Mouse (Mus musculus) embryonic facial prominence, embryonic 14.5 days (tissue): ENCODE data around the gene Myocos. TPM values are rescaled to one million over a fixed set of nuclear protein-coding genes. Genes with fewer than 3 reads are reported as not detected.

Experiments
- ATAC-seq: fragments of 200-750 bp; cut with Nextera tagmentation; 2 replicates; pipeline ENCODE4 v1.8.0; 2017; ENCODE audit warnings: low read depth, moderate number of reproducible peaks, moderate TSS enrichment
- DNase-seq: peaks from one replicate; pipeline ENCODE4 v3.0.0-alpha.2; 2015; ENCODE audit warnings: low spot score
- H3K27ac ChIP-seq: fragments of 300-500 bp; sonication (generic); replicated peaks from 2 replicates; pipeline ENCODE4 v1.5.1; 2014; ENCODE audit warnings: low read depth, mild to moderate bottlenecking, low read length, moderate library complexity
- H3K27me3 ChIP-seq: fragments of 300-500 bp; sonication (generic); replicated peaks from 2 replicates; pipeline ENCODE4 v1.6.1; 2014; ENCODE audit warnings: low read length; ENCODE audit not compliant: control insufficient read depth, insufficient read depth
- H3K36me3 ChIP-seq: fragments of 300-500 bp; sonication (generic); 2 replicates; pipeline ENCODE4 v1.6.1; 2014; ENCODE audit warnings: low read length, mixed read lengths; ENCODE audit not compliant: control insufficient read depth, insufficient read depth
- H3K4me1 ChIP-seq: fragments of 300-500 bp; sonication (generic); 2 replicates; pipeline ENCODE4 v1.6.1; 2014; ENCODE audit warnings: antibody characterized with exemption, low read length; ENCODE audit not compliant: control insufficient read depth, insufficient read depth
- H3K4me2 ChIP-seq: fragments of 300-500 bp; sonication (generic); 2 replicates; pipeline ENCODE4 v1.6.1; 2014; ENCODE audit warnings: low read depth, mild to moderate bottlenecking, low read length, moderate library complexity, mixed read lengths
- H3K4me3 ChIP-seq: fragments of 300-500 bp; sonication (generic); 2 replicates; pipeline ENCODE4 v1.5.1; 2014; ENCODE audit warnings: low read depth, mild to moderate bottlenecking, low read length
- H3K9ac ChIP-seq: fragments of 300-500 bp; sonication (generic); 2 replicates; pipeline ENCODE4 v1.6.1; 2014; ENCODE audit warnings: low read depth, mild to moderate bottlenecking, low read length, moderate library complexity, mixed read lengths
- H3K9me3 ChIP-seq: fragments of 300-500 bp; sonication (generic); 2 replicates; pipeline ENCODE4 v1.6.1; 2016; ENCODE audit warnings: low read length; ENCODE audit not compliant: control insufficient read depth
- WGBS: fragments of 180-500 bp; shearing (Covaris S2); extraction: QIAGEN DNeasy Blood & Tissue Kit; methylation state at CpG from one replicate; pipeline ENCODE4 v1.1.7; 2014; 5-methylcytosine and 5-hydroxymethylcytosine counted together
- microRNA-seq: library from miRNA; unstranded; fragments of <30 nt; microRNA quantifications from one replicate; pipeline ENCODE4, GENCODE M21; 2016; ENCODE audit warnings: borderline number of aligned reads
- polyA plus RNA-seq: library from polyadenylated mRNA; unstranded; fragments of >200 nt; fragmentation: Nextera tagmentation; extraction: Ambion mirVana; gene quantifications from 2 replicates; pipeline ENCODE4 v1.2.1, GENCODE M21; 2014

The Myocos gene
- polyA plus RNA-seq, 1 experiment from 2014 or later, result not detected

GRCm38 (mm10) chr1:162601288-162601687 lies 56.7 kb downstream of the Myocos start:
- H3K36me3 ChIP-seq, result peaks cover 37% of the 10 kb centered on the region
- no peaks in the 10 kb centered on the region for H3K27me3 ChIP-seq
- H3K27ac ChIP-seq, result no peak overlapping the region
- no peak overlapping the region for H3K9ac ChIP-seq
- DNase-seq, result no peak
- no peaks in the 10 kb centered on the region for H3K9me3 ChIP-seq
- H3K4me2 ChIP-seq, result no peak overlapping the region
- ATAC-seq, result peak; percentile 62; the same call in 1 of the 2 replicates
- WGBS, result 82% methylated on average over 4 of the region's 4 CpGs
- no peaks in the 10 kb centered on the region for H3K4me1 ChIP-seq
- H3K4me3 ChIP-seq, result no peak overlapping the region

GRCm38 (mm10) chr1:162599617-162600016 lies 58.4 kb downstream of the Myocos start:
- Histone ChIP-seq H3K27ac (no peak overlapping the region), H3K4me1 (no peaks in the 10 kb centered on the region), H3K36me3 (peaks cover 49% of the 10 kb centered on the region), H3K27me3 (no peaks in the 10 kb centered on the region), H3K9me3 (no peaks in the 10 kb centered on the region), H3K4me2 (no peak overlapping the region), H3K9ac (no peak overlapping the region), H3K4me3 (no peak overlapping the region)
- WGBS, result 86% methylated on average over 5 of the region's 5 CpGs
- ATAC-seq (no peak), DNase-seq (no peak)

DNA sequence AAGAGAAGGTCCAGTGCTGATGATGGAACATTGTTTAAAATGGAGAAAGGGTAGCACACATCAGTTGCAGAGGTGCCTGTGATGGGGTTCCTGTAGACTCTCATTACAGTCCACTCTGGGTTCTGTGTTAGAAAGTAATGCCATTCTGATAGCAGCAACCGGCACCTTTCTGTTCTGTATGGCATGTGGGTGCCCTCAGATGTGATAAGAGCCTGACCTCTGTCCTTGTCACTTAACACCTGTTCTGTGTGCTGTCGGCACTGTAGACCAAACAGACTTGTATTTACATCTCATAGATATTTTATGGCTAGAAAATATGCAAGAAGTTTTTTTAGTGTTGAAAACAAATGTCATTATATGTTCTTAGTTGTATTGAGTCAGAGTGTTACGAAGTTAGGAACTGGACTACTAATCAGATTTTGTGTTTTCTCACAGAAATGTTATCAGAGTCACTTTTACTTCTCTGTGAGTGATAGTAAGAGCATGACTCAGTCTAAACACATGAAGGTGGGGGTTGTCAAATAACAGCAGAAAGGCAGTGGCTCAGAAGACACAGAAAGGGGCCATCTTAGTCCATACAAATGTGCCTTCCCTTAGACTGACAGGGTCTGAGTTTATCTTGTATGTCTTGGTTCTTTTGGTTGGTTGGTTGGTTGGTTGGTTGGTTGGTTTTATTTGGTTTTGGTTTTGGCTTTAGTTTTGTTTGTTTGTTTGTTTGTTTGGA lies 60.5 kb downstream of the Myocos start:
- H3K9ac ChIP-seq, result no peak overlapping the region
- H3K4me3 ChIP-seq, result no peak overlapping the region
- no peak overlapping the region for H3K4me2 ChIP-seq
- DNase-seq (no peak), ATAC-seq (no peak)
- H3K27me3 ChIP-seq, result no peaks in the 10 kb centered on the region
- WGBS, result 84% methylated on average over 3 of the region's 3 CpGs
- H3K9me3 ChIP-seq, result no peaks in the 10 kb centered on the region
- peaks cover 54% of the 10 kb centered on the region for H3K36me3 ChIP-seq
- H3K4me1 ChIP-seq, result no peaks in the 10 kb centered on the region
- H3K27ac ChIP-seq, result no peak overlapping the region

Small RNA genes within 50 kb of the gene (microRNA-seq; reads per million reads assigned to microRNA genes)
- gene Gm27616, result not detected

Other genes with a start within 250 kb of the Myocos start
- 9.1 and 10.7 TPM in 2 replicates for gene Dnm3, start 180.2 kb downstream of the Myocos start, polyA plus RNA-seq
- 12.7 and 19.0 TPM in 2 replicates for gene Mettl13, start 109.7 kb downstream of the Myocos start, polyA plus RNA-seq
- 62.1 and 63.7 TPM in 2 replicates for gene Vamp4, start 87.7 kb downstream of the Myocos start, polyA plus RNA-seq
- gene Myoc, start 19.1 kb downstream of the Myocos start, polyA plus RNA-seq, result 0.26 TPM in 1 of 2 replicates, not detected in the other
- gene Prrc2c, start 82.3 kb upstream of the Myocos start, polyA plus RNA-seq, result 140 and 150 TPM in 2 replicates
- gene Fmo4, start 155.8 kb upstream of the Myocos start, polyA plus RNA-seq, result 0.21 and 0.60 TPM in 2 replicates
- gene Fmo1, start 208.4 kb upstream of the Myocos start, polyA plus RNA-seq, result 62.1 and 79.1 TPM in 2 replicates
- 3.5 and 5.2 TPM in 2 replicates for gene Fmo2, start 240.5 kb upstream of the Myocos start, polyA plus RNA-seq